Mouse (Mus musculus) gastrocnemius, postnatal 14 days (tissue): ENCODE measurements around the gene Bahcc1. TPM values are rescaled to one million over a fixed set of nuclear protein-coding genes. Genes with fewer than 3 reads are reported as not detected.

Source experiments
- DNase-seq: peaks from one replicate; pipeline ENCODE4 v3.0.0; 2021; ENCODE audit warnings: mixed read lengths
- intact Hi-C: fragments of 180-260 bp; cut with DNase I; formaldehyde crosslinking; loops from one replicate; pipeline ENCODE4 v1.15.1; 2025; ENCODE audit warnings: low total_unique reads
- total RNA-seq, 2 experiments: library from RNA; stranded (reverse); gene quantifications; 2 replicates each; pipeline ENCODE4 v1.2.3; 2021

Gene Bahcc1
- total RNA-seq, 2 experiments from 2014 or later: 3.4 to 8.1 TPM

GRCm38 (mm10) chr11:120204200-120204599 lies 28.5 kb upstream of the Bahcc1 start:
- intact Hi-C loops: no loop called here
- no peak for DNase-seq

DNA sequence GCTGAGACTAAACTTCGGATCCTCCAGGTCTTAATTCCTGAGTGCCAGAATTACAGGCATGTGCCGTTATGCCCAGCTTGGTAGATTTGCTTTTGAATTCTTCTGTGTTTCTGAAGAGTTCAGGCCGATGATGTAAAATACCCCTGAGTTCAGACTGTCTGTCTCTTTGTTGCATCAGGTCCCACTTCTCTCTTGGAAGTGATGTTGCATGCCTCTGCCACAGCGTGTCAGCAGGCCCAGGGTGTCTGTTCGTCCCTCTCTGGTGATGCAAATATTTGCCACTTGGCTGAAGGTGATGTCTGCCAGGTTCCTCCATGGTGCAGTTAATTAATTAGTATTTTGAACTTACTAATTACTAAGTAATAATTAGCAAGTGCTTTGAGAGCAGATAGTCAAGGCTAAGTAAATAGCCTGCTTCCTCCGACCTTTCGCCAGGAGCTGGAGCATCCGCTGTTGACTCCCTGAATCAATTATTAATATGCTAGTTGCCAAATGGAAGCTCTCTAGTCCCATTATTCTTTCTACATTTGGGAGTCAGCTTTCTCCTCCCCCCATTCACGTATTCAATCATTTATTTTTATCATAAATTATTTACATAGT lies 26.6 kb upstream of the Bahcc1 start:
- DNase-seq: no peak
- intact Hi-C loops: no loop called here

DNA sequence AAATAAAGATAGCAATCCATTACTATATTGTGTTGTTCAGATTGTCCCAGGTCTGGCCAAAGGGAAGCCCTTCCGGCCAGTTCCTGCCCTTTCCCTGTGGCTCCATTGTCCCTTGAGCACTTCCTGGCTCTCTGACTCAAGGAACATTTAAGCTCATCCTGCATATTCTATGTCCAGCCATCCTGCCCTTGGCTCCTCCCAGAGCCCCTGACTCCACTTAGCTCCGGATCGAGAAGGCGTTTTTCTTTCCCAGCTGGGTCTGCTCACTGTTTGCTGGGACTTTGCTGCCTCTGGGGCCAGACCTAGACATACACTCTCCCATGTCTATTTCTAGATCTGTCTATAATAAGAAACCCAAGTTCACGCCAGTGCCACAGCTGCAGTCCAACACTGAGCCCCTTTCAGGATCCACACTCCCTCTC lies 26.1 kb upstream of the Bahcc1 start:
- DNase-seq: no peak
- intact Hi-C loops: no loop called here

GRCm38 (mm10) chr11:120208848-120209247 lies 23.9 kb upstream of the Bahcc1 start:
- DNase-seq: no peak
- intact Hi-C loops: no loop called here

DNA sequence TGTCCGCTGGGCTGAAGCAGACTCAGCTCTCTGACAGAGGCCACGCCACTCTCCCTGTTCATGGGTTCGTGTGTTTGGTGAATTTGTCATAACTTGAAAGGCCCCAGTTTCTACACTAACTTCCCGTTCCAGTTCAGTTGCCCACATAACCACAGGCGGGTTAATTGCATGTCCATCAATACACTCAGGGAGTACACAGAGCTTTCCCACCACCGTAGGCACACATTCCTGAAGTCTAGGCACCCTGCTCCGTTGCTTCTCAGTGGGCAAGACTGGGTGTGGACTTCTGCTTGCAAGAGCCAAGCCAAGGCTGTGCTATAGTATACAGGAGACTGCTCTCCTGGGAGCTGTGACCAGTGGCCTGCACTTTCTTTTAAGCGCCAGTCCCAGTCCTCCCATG lies 23.3 kb upstream of the Bahcc1 start:
- DNase-seq: no peak
- intact Hi-C loops: no loop called here

DNA sequence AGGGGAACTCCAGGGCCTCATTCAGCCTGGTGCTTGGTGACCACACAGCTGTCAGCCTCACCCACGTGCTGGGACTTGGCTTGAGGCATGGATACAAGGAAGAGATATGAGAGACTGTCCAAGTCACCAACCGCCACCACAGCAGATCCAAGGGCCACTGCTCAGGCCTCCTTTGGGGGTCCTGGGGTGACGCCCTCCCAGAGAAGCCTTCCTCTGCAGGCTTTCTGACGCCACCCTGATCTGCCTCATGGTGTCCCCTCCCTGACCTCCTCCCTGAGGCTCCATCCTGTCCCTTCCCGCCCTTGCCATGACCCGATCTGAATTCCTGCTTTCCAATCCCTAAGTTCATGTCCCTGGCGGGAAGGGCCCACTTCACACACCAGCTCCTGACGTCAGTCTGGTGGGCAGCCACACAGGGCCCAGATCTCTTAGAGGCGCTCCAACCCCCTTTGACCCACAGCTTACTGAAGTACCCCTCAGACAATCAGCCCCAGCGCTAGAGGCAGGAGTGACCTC lies 17.0 kb upstream of the Bahcc1 start:
- intact Hi-C loops: no loop called here
- no peak for DNase-seq

- no peak for DNase-seq
- intact Hi-C loops: no loop called here
Observed at GRCm38 (mm10) chr11:120216540-120217324, 16.0 kb upstream of the Bahcc1 start.

- intact Hi-C loops: no loop called here
- no peak for DNase-seq
Observed at GRCm38 (mm10) chr11:120218176-120218856, 14.4 kb upstream of the Bahcc1 start.

DNA sequence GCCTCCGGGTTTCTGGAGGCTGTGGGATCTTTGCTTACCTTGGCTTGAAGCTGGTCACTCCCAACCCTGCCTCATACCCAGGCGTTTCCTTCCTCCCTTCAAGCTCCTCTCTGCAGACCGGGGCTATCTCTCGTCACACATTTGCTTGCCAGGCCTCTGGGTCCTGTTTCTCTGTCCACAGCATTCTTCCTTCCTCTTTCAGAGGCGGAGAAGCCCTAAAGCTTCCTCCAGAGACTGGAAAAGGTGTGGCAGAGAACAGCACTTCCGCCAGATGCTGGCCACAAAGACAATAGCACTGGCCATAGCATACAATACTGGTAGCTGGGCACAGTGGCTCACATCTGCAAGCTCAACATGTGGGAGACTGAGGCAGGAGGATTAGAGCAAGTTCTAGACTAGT lies 13.8 kb upstream of the Bahcc1 start:
- intact Hi-C loops: no loop called here
- no peak for DNase-seq

DNA sequence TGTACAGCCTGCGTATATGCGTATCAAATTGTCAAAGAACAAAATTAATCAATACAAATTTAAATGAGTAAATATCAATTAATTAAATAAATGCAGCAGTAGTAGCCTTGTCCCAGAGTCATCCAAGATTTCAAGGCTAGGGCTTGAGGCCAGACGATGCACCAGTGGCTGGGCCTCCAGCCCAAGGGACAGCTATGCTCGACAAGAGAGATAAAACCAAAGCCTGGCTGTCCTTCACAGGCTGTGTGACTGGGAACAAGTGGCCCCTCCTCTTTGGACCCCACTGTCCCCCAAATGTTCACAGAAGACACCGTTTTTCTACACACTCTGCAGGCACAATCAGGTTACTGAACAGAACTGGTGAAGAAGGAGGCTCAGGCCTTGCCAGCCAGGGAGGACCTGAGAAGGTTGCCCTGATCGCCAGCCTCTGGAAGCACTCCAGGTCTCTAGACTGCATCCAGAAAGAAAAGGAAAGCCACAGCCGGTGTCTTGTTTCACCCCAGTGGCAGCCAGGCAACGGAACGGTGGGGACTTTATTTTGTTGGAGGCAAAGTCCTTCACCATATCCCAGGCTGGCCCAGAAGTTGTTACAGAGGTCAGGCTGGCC lies 12.7 kb upstream of the Bahcc1 start:
- peak; percentile 76 for DNase-seq

GRCm38 (mm10) chr11:120220963-120221827 lies 11.6 kb upstream of the Bahcc1 start:
- intact Hi-C loops: no loop called here
- no peak for DNase-seq

More for the DNA sequence above, 12.7 kb upstream of the Bahcc1 start:
- intact Hi-C loops: no loop called here

DNA sequence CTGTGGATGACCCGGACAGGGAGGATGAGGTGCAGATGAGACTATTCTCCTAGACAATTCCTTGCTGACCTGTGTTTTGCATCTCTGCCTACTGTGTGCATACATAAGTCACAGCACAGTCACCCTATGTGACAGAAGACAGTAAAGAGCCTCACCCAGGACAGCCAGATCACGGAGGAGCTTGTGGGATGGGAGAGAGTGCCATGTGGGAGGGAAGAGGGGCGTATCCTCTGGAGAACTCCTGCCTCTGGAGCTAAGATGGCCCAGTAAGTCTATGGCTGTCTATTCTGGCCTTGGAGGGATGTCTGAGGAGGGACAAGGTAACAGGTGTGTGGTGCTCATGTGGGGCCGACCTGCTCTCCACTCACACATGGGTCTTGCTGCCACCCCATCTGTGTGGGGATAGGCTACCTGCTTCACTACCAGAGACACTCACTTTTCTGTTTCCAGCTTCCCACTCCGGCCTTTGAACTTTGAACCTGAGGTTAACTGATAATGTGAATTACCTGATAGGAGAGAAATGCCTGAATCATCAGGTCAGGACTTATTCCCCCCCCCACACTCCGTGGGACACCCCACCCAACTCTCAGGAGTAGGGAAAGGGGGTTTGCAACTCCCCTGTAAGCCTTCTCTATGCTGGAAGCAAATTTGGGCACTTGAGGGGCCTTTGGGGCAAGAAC lies 10.2 kb upstream of the Bahcc1 start:
- no peak for DNase-seq
- intact Hi-C loops: no loop called here

- DNase-seq: no peak
- intact Hi-C loops: no loop called here
Observed at GRCm38 (mm10) chr11:120223586-120224487, 8.9 kb upstream of the Bahcc1 start.

GRCm38 (mm10) chr11:120224488-120225255 lies 8.1 kb upstream of the Bahcc1 start:
- intact Hi-C loops: no loop called here
- DNase-seq: no peak

DNA sequence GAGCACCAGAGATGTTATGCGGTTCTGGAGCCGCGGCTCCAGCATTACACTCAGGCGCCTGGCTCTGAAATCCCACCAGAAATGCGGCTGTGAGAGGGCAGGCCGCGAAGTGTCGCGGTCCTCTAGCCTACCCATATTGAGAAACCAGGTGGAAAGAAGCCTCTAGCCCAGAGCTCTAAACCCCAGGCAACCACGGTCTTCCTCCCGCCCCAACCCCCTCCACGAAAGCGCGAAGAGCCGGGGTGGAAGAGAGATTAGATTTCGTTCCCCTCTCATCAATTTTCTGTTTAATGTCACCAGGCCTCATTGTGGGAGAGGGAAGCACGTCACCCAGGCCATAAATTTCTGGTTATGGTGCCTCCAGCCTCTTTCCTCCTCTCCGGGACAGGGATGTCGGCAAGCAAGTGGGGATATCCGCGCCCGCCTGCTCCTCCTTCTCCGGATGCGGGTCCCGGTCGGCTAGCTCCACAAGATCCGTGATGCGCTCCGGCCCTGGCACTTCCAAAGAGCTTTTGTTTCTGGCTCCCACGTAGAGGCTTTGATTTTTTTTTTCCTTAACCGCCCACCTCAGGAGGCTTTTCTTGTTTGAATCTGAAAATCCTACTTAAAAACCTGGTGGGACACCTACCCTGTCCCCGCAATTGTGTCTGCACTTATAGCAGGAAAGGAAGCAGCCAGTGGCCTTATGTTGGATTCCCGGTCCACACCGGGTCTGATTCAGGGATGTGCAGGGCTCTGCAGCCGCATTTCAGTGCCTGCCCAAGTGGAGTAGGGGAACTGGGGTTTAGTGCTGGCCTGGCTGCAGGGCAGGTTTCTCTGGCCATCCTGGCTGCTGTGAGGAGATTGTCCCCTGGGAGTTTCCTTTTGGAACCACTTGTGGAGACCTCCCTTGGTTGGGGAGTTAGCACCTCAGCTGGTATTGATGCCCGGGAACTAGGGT lies 7.2 kb upstream of the Bahcc1 start:
- intact Hi-C loops: no loop called here
- peak; percentile 33 for DNase-seq
